8 mouse cellular contexts compared by ENCODE assay signal in the genomic region with DNA sequence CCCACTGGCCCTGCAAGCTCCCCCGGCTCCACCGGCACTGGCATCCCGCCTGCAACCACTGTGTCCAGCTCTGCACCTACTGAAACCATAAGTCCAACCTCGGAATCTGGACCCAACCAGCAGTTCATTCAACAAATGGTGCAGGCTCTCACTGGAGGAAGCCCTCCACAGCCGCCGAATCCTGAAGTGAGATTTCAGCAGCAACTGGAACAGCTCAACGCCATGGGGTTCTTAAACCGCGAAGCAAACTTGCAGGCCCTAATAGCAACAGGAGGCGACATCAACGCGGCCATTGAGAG. TPM values are rescaled to one million over a fixed set of nuclear protein-coding genes. Genes with fewer than 3 reads are reported as not detected.
DNase-seq lines count a peak whose midpoint lies in the region; ATAC-seq lines count a peak whose summit lies in the region.

No protein-coding gene starts in this region.

- H3K9me3 ChIP-seq in heart, embryonic 14.5 days (ENCODE audit: control insufficient read depth, low read length): no peaks in the 10 kb centered on the region
- H3K9me3 ChIP-seq in liver, embryonic 13.5 days (replicated peaks): no peaks in the 10 kb centered on the region

- 20% methylated on average over 12 of the region's 12 CpGs for WGBS in heart, embryonic 14.5 days
- 37% methylated on average over 12 of the region's 12 CpGs for WGBS in liver, embryonic 13.5 days (ENCODE audit: insufficient replicate concordance)

- H3K9ac ChIP-seq in heart, embryonic 14.5 days (ENCODE audit: low read length): peak overlapping the region; percentile 86
- peak overlapping the region; percentile 29 for H3K9ac ChIP-seq in liver, embryonic 13.5 days

- H3K4me3 ChIP-seq in heart, embryonic 14.5 days (ENCODE audit: control insufficient read depth in 1 of 2, insufficient read depth in 1 of 2, low read depth in 1 of 2, low read length in 2 of 2): peak overlapping the region; percentile 59 to 96
- H3K4me3 ChIP-seq in liver, embryonic 13.5 days (replicated peaks): peak overlapping the region; percentile 69

- no peaks in the 10 kb centered on the region for H3K36me3 ChIP-seq in heart, embryonic 14.5 days (ENCODE audit: control insufficient read depth, insufficient read depth, low read length)
- no peaks in the 10 kb centered on the region for H3K36me3 ChIP-seq in liver, embryonic 13.5 days

- no peak overlapping the region for H3K27ac ChIP-seq in heart, embryonic 14.5 days (replicated peaks in 1 of 2; ENCODE audit: control insufficient read depth in 1 of 2, insufficient read depth in 1 of 2, low read depth in 2 of 2, low read length in 2 of 2)
- H3K27ac ChIP-seq in liver, embryonic 13.5 days: no peak overlapping the region

- DNase-seq in frontal cortex, postnatal 14 days (ENCODE audit: low spot score in 2 of 2): peak; percentile 5 to 8
- peak; percentile 0 for DNase-seq in ovary, postnatal 14 days (ENCODE audit: low spot score)
- DNase-seq in ovary, postnatal 36 days (ENCODE audit: low spot score): no peak
- no peak for DNase-seq in liver, embryonic 13.5 days
- DNase-seq in B cell, adult 2 months: no peak

- peak overlapping the region; percentile 72 for H3K4me2 ChIP-seq in heart, embryonic 14.5 days (ENCODE audit: low read length)
- H3K4me2 ChIP-seq in liver, embryonic 13.5 days: peak overlapping the region; percentile 79

- no peak for ATAC-seq in frontal cortex, adult (ENCODE audit: low TSS enrichment)
- ATAC-seq in heart, embryonic 14.5 days (ENCODE audit: insufficient number of reproducible peaks, insufficient read depth, low FRiP score, low read depth): no peak
- no peak for ATAC-seq in liver, embryonic 13.5 days (ENCODE audit: low read depth)
- no peak for ATAC-seq in inflammation-experienced regulatory T-cells, adult 6 months

- H3K27me3 ChIP-seq in heart, embryonic 14.5 days (ENCODE audit: control insufficient read depth, insufficient read depth, low read length): no peaks in the 10 kb centered on the region
- no peaks in the 10 kb centered on the region for H3K27me3 ChIP-seq in liver, embryonic 13.5 days

- H3K4me1 ChIP-seq in heart, embryonic 14.5 days (ENCODE audit: control insufficient read depth in 2 of 2, insufficient read depth in 2 of 2, low read length in 2 of 2): peaks cover 3 to 8% of the 10 kb centered on the region in 2 experiments; a peak in 3 of 4 replicates
- H3K4me1 ChIP-seq in liver, embryonic 13.5 days (replicated peaks): peaks cover 14% of the 10 kb centered on the region

RNA-seq across cellular contexts. Expression of a gene that starts 2.0 kb away (rescaled TPM):
- 17.2 and 17.4 TPM in 2 replicates for polyA plus RNA-seq in heart, embryonic 14.5 days (2014; fragmentation: Nextera tagmentation; extraction: Ambion mirVana)
- 3.8 and 4.5 TPM in 2 replicates for polyA plus RNA-seq in liver, embryonic 13.5 days (2015; fragmentation: Nextera tagmentation; extraction: Ambion mirVana)
- 1 to 10 TPM; 3.3 to 5.0 (median 3.3) TPM for polyA plus RNA-seq in inflammation-experienced regulatory T-cells, adult 6 months (2017; shearing (Covaris generic))

RNA-seq across cellular contexts. Expression of a gene that starts 58.4 kb away (rescaled TPM):
- polyA plus RNA-seq in heart, embryonic 14.5 days (2014; fragmentation: Nextera tagmentation; extraction: Ambion mirVana): not detected in 2 replicates
- polyA plus RNA-seq in liver, embryonic 13.5 days (2015; fragmentation: Nextera tagmentation; extraction: Ambion mirVana): not detected in 2 replicates
- polyA plus RNA-seq in inflammation-experienced regulatory T-cells, adult 6 months (2017; shearing (Covaris generic)): not detected

Comparison
In these comparisons a context has a peak if more than half of its experiments do, and no peak if none do; other contexts are left out.
1. DNase-seq: peak in frontal cortex, postnatal 14 days (2 of 2) and ovary, postnatal 14 days (single experiment); none in ovary, postnatal 36 days (single experiment), liver, embryonic 13.5 days (single experiment) and B cell, adult 2 months (0 of 2).